Mouse (Mus musculus) forebrain, embryonic 12.5 days (tissue): ENCODE measurements around the gene Prtn3. TPM values are rescaled to one million over a fixed set of nuclear protein-coding genes. Genes with fewer than 3 reads are reported as not detected.

Experiments used
- ATAC-seq: fragments of 200-750 bp; cut with Nextera tagmentation; 2 replicates; pipeline ENCODE4 v1.8.0; 2017; ENCODE audit warnings: moderate TSS enrichment; ENCODE audit not compliant: low FRiP score
- H3K27ac ChIP-seq: fragments of 300-500 bp; sonication (generic); 2 replicates; pipeline ENCODE4 v1.5.1; 2016; ENCODE audit warnings: mild to moderate bottlenecking
- H3K27me3 ChIP-seq: fragments of 300-500 bp; sonication (generic); 2 replicates; pipeline ENCODE4 v1.6.1; 2016; ENCODE audit warnings: mild to moderate bottlenecking
- H3K36me3 ChIP-seq: fragments of 300-500 bp; sonication (generic); replicated peaks from 2 replicates; pipeline ENCODE4 v1.6.1; 2016; ENCODE audit warnings: mild to moderate bottlenecking
- H3K4me1 ChIP-seq: fragments of 300-500 bp; sonication (generic); 2 replicates; pipeline ENCODE4 v1.6.1; 2016
- H3K4me2 ChIP-seq: fragments of 300-500 bp; sonication (generic); 2 replicates; pipeline ENCODE4 v1.6.1; 2016; ENCODE audit warnings: mild to moderate bottlenecking, moderate library complexity
- H3K4me3 ChIP-seq: fragments of 300-500 bp; sonication (generic); replicated peaks from 2 replicates; pipeline ENCODE4 v1.5.1; 2016; ENCODE audit warnings: mild to moderate bottlenecking
- H3K9ac ChIP-seq: fragments of 300-500 bp; sonication (generic); 2 replicates; pipeline ENCODE4 v1.6.1; 2016; ENCODE audit warnings: mild to moderate bottlenecking
- H3K9me3 ChIP-seq: fragments of 300-500 bp; sonication (generic); 2 replicates; pipeline ENCODE4 v1.6.1; 2016
- WGBS: fragments of 180-500 bp; shearing (Covaris S2); methylation state at CpG from one replicate; pipeline ENCODE4 v1.1.7; 2016; 5-methylcytosine and 5-hydroxymethylcytosine counted together
- polyA plus RNA-seq: library from polyadenylated mRNA; unstranded; fragments of >200 nt; fragmentation: Nextera tagmentation; extraction: Ambion mirVana; gene quantifications from 2 replicates; pipeline ENCODE4 v1.2.1, GENCODE M21; 2016

Prtn3 gene
- polyA plus RNA-seq, 1 experiment from 2014 or later = 16.2 TPM

DNA sequence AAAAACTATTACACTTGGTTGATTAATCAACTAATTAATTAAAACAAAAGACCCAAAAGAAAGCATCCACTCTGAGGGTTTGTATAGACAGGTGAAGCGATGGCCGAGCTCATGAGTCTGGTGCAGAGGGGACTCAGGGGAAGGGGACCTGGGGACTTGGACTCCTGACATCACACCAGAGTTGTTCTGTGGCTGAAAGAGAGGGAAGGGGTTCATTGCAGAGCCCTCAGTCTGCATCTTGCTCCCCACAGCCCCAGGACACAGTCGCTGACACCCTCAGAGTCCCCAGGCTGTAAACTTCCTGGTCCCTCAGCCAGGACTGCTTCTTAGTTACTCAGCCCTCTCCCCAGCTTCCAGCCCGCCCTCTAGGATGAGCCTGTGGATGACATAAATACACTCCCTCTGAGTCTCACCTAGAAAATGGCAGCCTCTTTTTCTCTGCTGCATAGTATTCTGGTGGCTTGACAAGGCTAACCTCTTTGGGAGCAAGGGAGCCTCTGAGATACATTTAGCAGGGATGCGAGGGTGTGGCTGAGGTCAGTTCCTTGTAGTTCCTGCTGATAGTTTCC is 43.3 kb downstream of the Prtn3 start:
- peaks cover 63% of the 10 kb centered on the region for H3K4me1 ChIP-seq
- no peak overlapping the region for H3K9ac ChIP-seq

GRCm38 (mm10) chr10:79918231-79919078 is 44.2 kb downstream of the Prtn3 start:
- no peak for ATAC-seq
- H3K27me3 ChIP-seq = peaks cover 62% of the 10 kb centered on the region
- H3K9ac ChIP-seq = 0 out of 2 replicates have a peak overlapping the region, but pooled peaks have one; percentile 1
- no peak overlapping the region for H3K27ac ChIP-seq
- H3K4me2 ChIP-seq = 0 out of 2 replicates have a peak overlapping the region, but pooled peaks have one; percentile 4
- no peaks in the 10 kb centered on the region for H3K36me3 ChIP-seq
- no peaks in the 10 kb centered on the region for H3K9me3 ChIP-seq
- 3% methylated on average over 34 of the region's 35 CpGs for WGBS
- peak overlapping the region; percentile 7 for H3K4me3 ChIP-seq
- H3K4me1 ChIP-seq = peaks cover 63% of the 10 kb centered on the region

More for the DNA sequence above, 43.3 kb downstream of the Prtn3 start:
- H3K36me3 ChIP-seq = peaks cover 6% of the 10 kb centered on the region; the same call in 1 of the 2 replicates
- peaks cover 54% of the 10 kb centered on the region for H3K27me3 ChIP-seq
- no peaks in the 10 kb centered on the region for H3K9me3 ChIP-seq
- no peak for ATAC-seq
- H3K27ac ChIP-seq = no peak overlapping the region
- peak overlapping the region; percentile 84 for H3K4me3 ChIP-seq
- H3K4me2 ChIP-seq = peak overlapping the region; percentile 96
- 62% methylated on average over 5 of the region's 5 CpGs for WGBS

- ATAC-seq = no peak
- no peaks in the 10 kb centered on the region for H3K9me3 ChIP-seq
- WGBS = 1% methylated on average over 21 of the region's 21 CpGs
- H3K27ac ChIP-seq = no peak overlapping the region
- peaks cover 56% of the 10 kb centered on the region for H3K4me1 ChIP-seq
- H3K27me3 ChIP-seq = peaks cover 71% of the 10 kb centered on the region
- H3K36me3 ChIP-seq = no peaks in the 10 kb centered on the region
- H3K9ac ChIP-seq = 0 out of 2 replicates have a peak overlapping the region, but pooled peaks have one; percentile 29
- H3K4me2 ChIP-seq = no peak overlapping the region; the same call in 1 of the 2 replicates
- peak overlapping the region; percentile 7; the same call in 1 of the 2 replicates for H3K4me3 ChIP-seq
Measured at GRCm38 (mm10) chr10:79919251-79919849, 45.1 kb downstream of the Prtn3 start.

GRCm38 (mm10) chr10:79920056-79920890 is 46.0 kb downstream of the Prtn3 start:
- 0 out of 2 replicates have a peak overlapping the region, but pooled peaks have one; percentile 12 for H3K9ac ChIP-seq
- 18% methylated on average over 26 of the region's 26 CpGs for WGBS
- H3K4me1 ChIP-seq = peaks cover 47% of the 10 kb centered on the region
- 0 out of 2 replicates have a peak overlapping the region, but pooled peaks have one; percentile 24 for H3K4me3 ChIP-seq
- H3K4me2 ChIP-seq = peak overlapping the region; percentile 38; the same call in 1 of the 2 replicates
- peaks cover 71% of the 10 kb centered on the region for H3K27me3 ChIP-seq
- no peak overlapping the region for H3K27ac ChIP-seq
- no peaks in the 10 kb centered on the region for H3K36me3 ChIP-seq
- no peak for ATAC-seq
- H3K9me3 ChIP-seq = no peaks in the 10 kb centered on the region

GRCm38 (mm10) chr10:79920958-79921535 is 46.8 kb downstream of the Prtn3 start, which contains the start of gene R3hdm4:
TSS of gene R3hdm4 (minus strand) at chr10:79921208.
- Histone ChIP-seq H3K27ac (no peak within 1 kb of the TSS), H3K27me3 (peaks cover 71% of the 10 kb centered on the region), H3K4me3 (peak within 1 kb of the TSS; percentile 24), H3K4me2 (peak within 1 kb of the TSS; percentile 38), H3K9me3 (no peaks in the 10 kb centered on the region), H3K36me3 (no peaks in the 10 kb centered on the region), H3K4me1 (peaks cover 46% of the 10 kb centered on the region), H3K9ac (peak within 1 kb of the TSS; percentile 12; the same call in 1 of the 2 replicates)
- 3% methylated on average over 35 of the region's 41 CpGs for whole genome bisulfite sequencing
- no peak for ATAC-seq

DNA sequence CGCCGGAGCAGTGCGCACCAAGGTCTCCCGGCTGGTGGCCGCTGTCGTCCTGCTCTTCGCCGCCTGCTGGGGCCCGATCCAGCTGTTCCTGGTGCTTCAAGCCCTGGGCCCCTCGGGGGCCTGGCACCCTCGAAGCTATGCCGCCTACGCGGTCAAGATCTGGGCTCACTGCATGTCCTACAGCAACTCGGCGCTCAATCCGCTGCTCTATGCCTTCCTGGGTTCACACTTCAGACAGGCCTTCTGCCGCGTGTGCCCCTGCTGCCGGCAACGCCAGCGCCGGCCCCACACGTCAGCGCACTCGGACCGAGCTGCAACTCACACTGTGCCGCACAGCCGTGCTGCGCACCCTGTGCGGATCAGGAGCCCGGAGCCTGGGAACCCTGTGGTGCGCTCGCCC is 47.3 kb downstream of the Prtn3 start:
- Histone ChIP-seq H3K9me3 (no peaks in the 10 kb centered on the region), H3K4me3 (peak overlapping the region; percentile 24), H3K36me3 (no peaks in the 10 kb centered on the region), H3K27ac (no peak overlapping the region), H3K4me2 (peak overlapping the region; percentile 38), H3K27me3 (peaks cover 71% of the 10 kb centered on the region), H3K4me1 (peaks cover 48% of the 10 kb centered on the region), H3K9ac (no peak overlapping the region; the same call in 1 of the 2 replicates)
- ATAC-seq = no peak
- under 1% methylated on average over 34 of the region's 34 CpGs for WGBS

- peak; percentile 2; the same call in 1 of the 2 replicates for ATAC-seq
- Histone ChIP-seq H3K27ac (0 out of 2 replicates have a peak overlapping the region, but pooled peaks have one; percentile 8), H3K4me3 (0 out of 2 replicates have a peak overlapping the region, but pooled peaks have one; percentile 90), H3K9me3 (no peaks in the 10 kb centered on the region), H3K9ac (no peak overlapping the region), H3K36me3 (no peaks in the 10 kb centered on the region), H3K4me2 (no peak overlapping the region), H3K27me3 (peaks cover 42% of the 10 kb centered on the region), H3K4me1 (peaks cover 51% of the 10 kb centered on the region)
- 12% methylated on average over 29 of the region's 29 CpGs for WGBS
Measured at GRCm38 (mm10) chr10:79924998-79925784, 50.9 kb downstream of the Prtn3 start.

GRCm38 (mm10) chr10:79925785-79926490 is 51.7 kb downstream of the Prtn3 start:
- peak overlapping the region; percentile 87 for H3K9ac ChIP-seq
- peak overlapping the region; percentile 89 for H3K4me2 ChIP-seq
- 13% methylated on average over 15 of the region's 15 CpGs for WGBS
- H3K36me3 ChIP-seq = peaks cover 4% of the 10 kb centered on the region
- peak overlapping the region; percentile 65 for H3K27ac ChIP-seq
- peak; percentile 10; the same call in 1 of the 2 replicates for ATAC-seq
- H3K4me3 ChIP-seq = peak overlapping the region; percentile 90
- H3K9me3 ChIP-seq = no peaks in the 10 kb centered on the region
- peaks cover 45% of the 10 kb centered on the region for H3K4me1 ChIP-seq
- peaks cover 34% of the 10 kb centered on the region for H3K27me3 ChIP-seq

DNA sequence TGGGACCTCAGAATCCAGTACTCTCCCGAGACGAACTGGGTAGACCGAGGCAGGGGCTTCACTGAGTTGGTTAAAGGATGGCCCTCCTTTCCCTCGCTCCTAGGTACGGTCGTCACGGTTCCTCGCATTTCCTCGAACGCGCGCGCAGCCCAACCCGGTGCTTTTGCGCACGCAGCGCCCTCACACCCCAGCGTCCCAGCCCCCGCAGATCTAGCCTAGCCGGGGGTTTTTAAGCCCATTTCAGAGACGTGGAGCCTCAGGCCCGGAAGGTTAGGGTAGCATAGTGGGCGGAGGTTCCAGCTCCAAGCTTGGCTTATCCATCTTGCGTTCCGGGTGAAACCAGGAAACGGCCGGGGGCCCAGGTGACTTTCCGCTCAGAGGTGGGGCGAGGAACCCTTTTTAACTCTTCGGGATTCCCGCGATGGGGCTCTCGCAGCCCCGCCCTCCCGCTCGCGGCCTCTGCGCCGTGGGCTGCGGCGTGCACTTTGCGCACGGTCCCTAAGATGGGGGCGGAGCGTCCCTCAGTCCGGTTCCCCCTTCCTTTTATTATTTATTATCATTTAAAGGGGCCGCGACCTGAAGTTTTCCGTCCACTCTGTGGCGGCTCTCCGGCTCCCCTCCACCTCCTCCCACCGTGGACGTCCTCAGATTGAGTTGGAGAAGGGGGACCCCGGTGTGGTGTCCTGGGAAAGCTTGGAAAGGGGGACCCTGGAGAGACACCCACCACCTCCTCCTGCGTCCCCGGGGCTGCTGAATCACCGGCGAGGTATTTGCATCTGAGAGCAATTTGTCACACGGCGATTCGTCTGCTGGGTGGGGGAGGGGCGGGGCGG is 52.4 kb downstream of the Prtn3 start, which contains the start of gene Arid3a:
Gene Arid3a (plus strand): TSS at position 553 of the 833 bp plus-strand sequence.
- Histone ChIP-seq H3K36me3 (peaks cover 12% of the 10 kb centered on the region), H3K9me3 (no peaks in the 10 kb centered on the region), H3K4me3 (peak within 1 kb of the TSS; percentile 90), H3K27me3 (peaks cover 27% of the 10 kb centered on the region), H3K9ac (peak within 1 kb of the TSS; percentile 87), H3K27ac (peak within 1 kb of the TSS; percentile 92), H3K4me2 (peak within 1 kb of the TSS; percentile 89), H3K4me1 (peaks cover 38% of the 10 kb centered on the region)
- peak; percentile 80 for ATAC-seq
- under 1% methylated on average over 63 of the region's 63 CpGs for WGBS
